In the genomic region with DNA sequence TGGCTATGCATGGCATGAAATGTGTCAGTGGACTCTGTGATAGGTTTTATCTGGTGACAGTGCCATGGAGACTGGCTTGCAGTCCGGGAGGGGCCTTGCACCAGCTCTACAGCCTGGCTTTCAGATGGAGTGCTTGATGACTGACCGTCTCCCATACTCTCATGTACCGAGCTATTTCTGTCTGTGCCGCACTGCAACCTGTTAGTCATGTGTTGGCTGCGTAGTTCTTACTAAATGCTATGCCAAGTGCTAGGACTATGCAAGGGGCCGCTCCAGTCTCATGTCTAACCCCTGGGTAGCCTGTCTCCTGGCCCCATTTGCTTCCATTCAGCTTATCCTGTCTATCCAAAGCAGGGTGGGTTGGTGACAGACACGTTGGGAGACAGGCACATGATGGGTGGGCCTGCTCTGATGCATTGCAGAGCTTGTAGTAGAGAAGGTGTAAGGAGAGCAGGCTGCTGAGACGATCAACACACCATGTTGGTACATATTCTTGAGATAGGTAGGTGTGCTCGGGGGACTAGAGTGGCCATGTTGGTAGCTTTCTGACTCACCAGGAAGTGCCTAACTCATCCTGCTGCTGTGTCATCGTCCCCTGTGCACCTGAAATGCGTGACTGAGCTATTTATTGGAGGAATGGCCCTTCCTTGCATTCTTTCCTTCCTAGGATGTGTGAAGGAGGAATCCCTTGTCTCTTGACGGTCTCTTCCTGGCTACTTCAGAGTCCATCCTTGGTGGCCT, we compare ENCODE assay signal across 12 mouse cellular contexts.
DNase-seq lines count a peak whose midpoint lies in the region; ATAC-seq and TF ChIP-seq lines count a peak whose summit lies in the region.
"Had no signal": no experiment of that assay in that cellular context is flagged by ENCODE, and none has a peak within 500 bp of the region (broad histone marks: within the 10 kb centered on the region; RNA-seq: fewer than 3 reads in every experiment).

No protein-coding gene starts in this region.

- no peaks in the 10 kb centered on the region for H3K27me3 ChIP-seq in megakaryocyte, embryonic 14.5 days (replicated peaks)
- no peaks in the 10 kb centered on the region for H3K27me3 ChIP-seq in heart, embryonic 12.5 days (replicated peaks)
- H3K27me3 ChIP-seq in neural tube, embryonic 15.5 days (replicated peaks): no peaks in the 10 kb centered on the region
- no peaks in the 10 kb centered on the region for H3K27me3 ChIP-seq in kidney, adult 2 months (replicated peaks; ENCODE audit: control insufficient read depth, insufficient read depth, low read length)
- H3K27me3 ChIP-seq: liver, embryonic 15.5 days; midbrain, embryonic 12.5 days had no signal

- no peaks in the 10 kb centered on the region for H3K9me3 ChIP-seq in megakaryocyte, embryonic 14.5 days
- H3K9me3 ChIP-seq in heart, embryonic 12.5 days (replicated peaks): no peaks in the 10 kb centered on the region
- H3K9me3 ChIP-seq in neural tube, embryonic 15.5 days (replicated peaks): no peaks in the 10 kb centered on the region
- H3K9me3 ChIP-seq: liver, embryonic 15.5 days; midbrain, embryonic 12.5 days had no signal

- TF ChIP-seq POLR2A in kidney, adult 2 months (IDR thresholded peaks at IDR 0.05; ENCODE audit: low read depth, low read length): no peak

- peak overlapping the region; percentile 13 for H3K4me3 ChIP-seq in megakaryocyte, embryonic 14.5 days (replicated peaks)
- H3K4me3 ChIP-seq in heart, embryonic 12.5 days: no peak overlapping the region
- H3K4me3 ChIP-seq in neural tube, embryonic 15.5 days (replicated peaks): no peak overlapping the region
- H3K4me3 ChIP-seq in kidney, adult 2 months (ENCODE audit: insufficient read depth, low read depth, low read length): no peak overlapping the region
- H3K4me3 ChIP-seq: liver, embryonic 15.5 days; midbrain, embryonic 12.5 days had no signal

- peak; percentile 37 for DNase-seq in gastrocnemius, adult 18-20 months (ENCODE audit: low spot score)
- no peak for DNase-seq in gastrocnemius, postnatal 4 days (ENCODE audit: low spot score in 2 of 2)
- no peak for DNase-seq in adrenal gland, adult 8-10 months
- DNase-seq in kidney, adult 2 months: no peak
- DNase-seq: kidney, postnatal 14 days; thymus, adult 18-20 months had no signal

- H3K4me1 ChIP-seq in megakaryocyte, embryonic 14.5 days: peaks cover 100% of the 10 kb centered on the region
- H3K4me1 ChIP-seq in heart, embryonic 12.5 days (replicated peaks): peaks cover 99% of the 10 kb centered on the region
- peaks cover 91% of the 10 kb centered on the region for H3K4me1 ChIP-seq in neural tube, embryonic 15.5 days
- H3K4me1 ChIP-seq in kidney, adult 2 months (ENCODE audit: control insufficient read depth, insufficient read depth, low read length): 0 out of 2 replicates have a peak, but pooled peaks cover 8% of the 10 kb centered on the region

- ATAC-seq in megakaryocyte, adult 5-6 weeks (ENCODE audit: poor library complexity, severe bottlenecking): no peak
- peak; percentile 34 for ATAC-seq in heart, embryonic 12.5 days (ENCODE audit: insufficient number of reproducible peaks, low FRiP score)
- no peak for ATAC-seq in neural tube, embryonic 15.5 days (ENCODE audit: low FRiP score)

- no peak for TF ChIP-seq CTCF in kidney, adult 2 months (conservative IDR thresholded peaks at IDR 0.05; ENCODE audit: insufficient read depth, insufficient read length, low read depth, low read length)

- 44% methylated on average over 12 of the region's 12 CpGs for WGBS in heart, embryonic 12.5 days
- WGBS in neural tube, embryonic 15.5 days: 84% methylated on average over 12 of the region's 12 CpGs
- 78% methylated on average over 12 of the region's 12 CpGs for WGBS in kidney, adult 2 months

- peak overlapping the region; percentile 26 for H3K9ac ChIP-seq in heart, embryonic 12.5 days
- H3K9ac ChIP-seq in neural tube, embryonic 15.5 days (replicated peaks): no peak overlapping the region
- H3K9ac ChIP-seq: liver, embryonic 15.5 days; midbrain, embryonic 12.5 days had no signal

- peak overlapping the region; percentile 30 for H3K4me2 ChIP-seq in heart, embryonic 12.5 days
- no peak overlapping the region for H3K4me2 ChIP-seq in neural tube, embryonic 15.5 days
- H3K4me2 ChIP-seq: liver, embryonic 15.5 days; midbrain, embryonic 12.5 days had no signal

- H3K27ac ChIP-seq in heart, embryonic 12.5 days (ENCODE audit: poor library complexity, severe bottlenecking): peak overlapping the region; percentile 95
- 0 out of 2 replicates have a peak overlapping the region, but pooled peaks have one; percentile 23 for H3K27ac ChIP-seq in neural tube, embryonic 15.5 days (replicated peaks)
- no peak overlapping the region for H3K27ac ChIP-seq in kidney, adult 2 months (ENCODE audit: insufficient read depth, low read depth, low read length)
- H3K27ac ChIP-seq: liver, embryonic 15.5 days; midbrain, embryonic 12.5 days had no signal

- peaks cover 90% of the 10 kb centered on the region for H3K36me3 ChIP-seq in megakaryocyte, embryonic 14.5 days (replicated peaks; ENCODE audit: low read length)
- peaks cover 17% of the 10 kb centered on the region; the same call in 1 of the 2 replicates for H3K36me3 ChIP-seq in heart, embryonic 12.5 days
- peaks cover 10% of the 10 kb centered on the region; the same call in 1 of the 2 replicates for H3K36me3 ChIP-seq in neural tube, embryonic 15.5 days
- H3K36me3 ChIP-seq in kidney, adult 2 months (ENCODE audit: control insufficient read depth, insufficient read depth, low read length): no peaks in the 10 kb centered on the region
- H3K36me3 ChIP-seq: liver, embryonic 15.5 days had no signal
